Mouse (Mus musculus) kidney, adult 8-10 months (tissue): Measurements from ENCODE around the gene E130208F15Rik.

ENCODE experiments used
- DNase-seq, 2 experiments: peaks; one replicate each; pipeline ENCODE4 v3.0.0; 2022

Gene E130208F15Rik

GRCm38 (mm10) chr7:30308076-30309005 is 13.2 kb upstream of the E130208F15Rik start, which contains the start of gene Alkbh6:
Alkbh6 (plus strand) TSS chr7:30308717.
- DNase-seq: peak; percentile 96 to 98

GRCm38 (mm10) chr7:30309395-30310129 is 12.0 kb upstream of the E130208F15Rik start:
- DNase-seq: no peak

GRCm38 (mm10) chr7:30310136-30310535 is 11.4 kb upstream of the E130208F15Rik start:
- peak in 1 of 2 experiments; percentile 46 for DNase-seq

GRCm38 (mm10) chr7:30313666-30314320 is 7.7 kb upstream of the E130208F15Rik start:
- DNase-seq: peak; percentile 76 to 80

- no peak for DNase-seq
These were observed 6.8 kb upstream of the E130208F15Rik start, which contains the start of gene Syne4 for GRCm38 (mm10) chr7:30314721-30315155. Syne4 (plus strand) TSS chr7:30314807.

- no peak for DNase-seq
These were observed 5.7 kb upstream of the E130208F15Rik start for GRCm38 (mm10) chr7:30315559-30316529.

GRCm38 (mm10) chr7:30318142-30318541 is 3.4 kb upstream of the E130208F15Rik start:
- peak; percentile 66 to 69 for DNase-seq

- no peak for DNase-seq
These were observed 594 bp upstream of the E130208F15Rik start for GRCm38 (mm10) chr7:30320946-30321345.

GRCm38 (mm10) chr7:30322285-30322667 is 736 bp downstream of the E130208F15Rik start:
- DNase-seq: peak; percentile 98

- DNase-seq: no peak
These were observed 1.3 kb downstream of the E130208F15Rik start for GRCm38 (mm10) chr7:30322865-30323264.

GRCm38 (mm10) chr7:30323795-30324194 is 2.3 kb downstream of the E130208F15Rik start, which contains the start of gene Sdhaf1:
Sdhaf1 (minus strand) TSS chr7:30323895.
- no peak for DNase-seq

- DNase-seq: no peak
These were observed 2.9 kb downstream of the E130208F15Rik start for GRCm38 (mm10) chr7:30324300-30324944.

GRCm38 (mm10) chr7:30325364-30325763 is 3.8 kb downstream of the E130208F15Rik start:
- DNase-seq: peak in 1 of 2 experiments; percentile 66

- no peak for DNase-seq
These were observed 4.9 kb downstream of the E130208F15Rik start for GRCm38 (mm10) chr7:30326427-30326826.

- DNase-seq: peak in 1 of 2 experiments; percentile 56
These were observed 5.6 kb downstream of the E130208F15Rik start for GRCm38 (mm10) chr7:30327140-30327539.

- DNase-seq: no peak
These were observed 6.8 kb downstream of the E130208F15Rik start for GRCm38 (mm10) chr7:30328379-30328778.

- peak; percentile 79 to 81 for DNase-seq
These were observed 10.3 kb downstream of the E130208F15Rik start for GRCm38 (mm10) chr7:30331887-30332286.

GRCm38 (mm10) chr7:30332622-30333259 is 11.2 kb downstream of the E130208F15Rik start:
- DNase-seq: no peak

- DNase-seq: peak; percentile 78 to 87
These were observed 11.9 kb downstream of the E130208F15Rik start for GRCm38 (mm10) chr7:30333436-30333835.

- no peak for DNase-seq
These were observed 13.0 kb downstream of the E130208F15Rik start for GRCm38 (mm10) chr7:30334563-30334962.
